Mouse (Mus musculus) right cerebral cortex, adult 2 months (tissue): ENCODE measurements around the gene Edf1.
"Not testable (repeated sequence)": the region's sequence is repeated elsewhere in the genome, so short reads cannot be mapped to it uniquely, and the experiment has no call there.

ENCODE experiments used
- DNase-seq, 2 experiments: peaks; one replicate each; pipeline ENCODE4 v3.0.0; 2021 to 2022; ENCODE audit warnings: low spot score in 2 of 2

The Edf1 gene

DNA sequence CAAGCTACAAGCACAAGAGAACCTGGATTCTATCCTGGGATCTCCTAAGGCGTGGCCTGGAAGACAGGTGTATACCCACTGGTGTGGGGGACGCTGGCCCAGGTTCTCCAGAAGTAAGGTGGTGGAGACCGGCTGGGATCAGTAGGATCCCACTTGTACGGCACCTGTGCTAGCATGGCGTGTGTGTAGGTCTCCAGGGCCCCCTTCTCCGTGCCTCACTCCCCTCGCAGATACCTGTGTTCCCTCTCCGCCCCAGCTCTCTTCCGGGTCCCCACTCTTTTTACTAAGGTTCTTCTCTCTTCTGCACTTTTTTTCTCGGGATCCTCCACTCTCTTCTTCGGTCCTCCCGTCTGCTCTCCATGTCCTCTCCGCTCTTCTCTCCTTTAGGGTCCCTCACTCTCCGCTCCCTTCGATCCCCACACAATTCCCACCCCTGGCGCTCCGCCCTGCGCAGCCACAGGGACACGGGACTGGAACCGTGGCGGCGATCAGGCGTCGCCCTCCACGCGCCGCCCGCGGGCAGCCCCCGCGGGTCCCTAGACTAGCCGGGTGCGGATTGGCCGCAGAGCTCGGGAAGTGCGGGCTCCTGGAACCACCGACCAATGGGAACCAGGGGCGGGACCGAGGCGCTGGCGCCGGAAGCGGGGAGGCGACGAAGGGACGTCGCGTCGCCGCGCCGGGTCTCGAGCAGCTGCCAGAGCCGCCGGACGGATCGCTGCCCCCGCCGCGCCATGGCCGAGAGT, at the start of gene Edf1:
Gene Edf1, plus strand, starts transcription at position 627 of the 743 bp plus-strand sequence.
- DNase-seq, result peak; percentile 95 to 96

DNA sequence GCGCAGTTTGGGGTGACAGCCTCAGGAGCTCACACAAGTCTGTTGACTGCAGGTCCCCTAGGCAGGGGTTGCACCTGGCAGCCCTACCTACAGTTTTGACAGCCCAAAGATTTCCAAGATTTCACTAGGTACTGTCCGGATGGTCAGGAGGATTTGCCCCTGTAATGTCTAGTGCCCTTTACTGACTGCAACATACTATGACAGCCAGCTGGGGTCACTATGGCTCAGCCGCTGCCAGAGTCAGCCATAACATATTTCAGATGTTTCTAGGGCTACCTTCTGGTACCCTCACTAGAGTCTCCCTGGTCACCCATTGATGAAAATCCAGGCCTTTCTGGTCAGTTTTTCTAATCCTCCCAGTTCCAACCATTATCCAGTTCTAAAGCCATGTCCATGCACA, 47.7 kb upstream of the Edf1 start:
- no peak for DNase-seq

GRCm38 (mm10) chr2:25526510-25527302, 30.9 kb upstream of the Edf1 start:
- no peak for DNase-seq

DNA sequence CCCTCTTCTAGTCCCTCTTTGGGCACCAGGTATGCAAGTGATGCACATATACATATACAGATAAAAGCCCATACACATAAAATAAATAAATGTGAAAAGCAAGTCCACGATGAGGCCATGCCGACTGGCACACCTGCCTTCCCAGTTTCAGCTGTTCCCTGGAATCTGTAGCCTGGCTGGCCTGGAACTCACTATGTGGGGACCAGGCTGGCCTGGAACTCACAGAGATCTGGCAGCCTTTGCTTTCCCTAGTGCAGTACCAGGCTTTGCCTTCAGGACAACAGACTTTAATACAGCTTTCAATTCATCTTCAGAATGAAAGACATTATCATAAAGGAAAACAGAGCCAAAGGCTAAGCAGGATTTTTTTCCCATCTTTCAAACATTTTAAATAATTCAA, 23.9 kb upstream of the Edf1 start:
- no peak for DNase-seq

GRCm38 (mm10) chr2:25534178-25534865, 23.3 kb upstream of the Edf1 start:
- DNase-seq, result peak in 1 of 2 experiments; percentile 35

GRCm38 (mm10) chr2:25534866-25535182, 22.8 kb upstream of the Edf1 start:
- DNase-seq, result no peak

DNA sequence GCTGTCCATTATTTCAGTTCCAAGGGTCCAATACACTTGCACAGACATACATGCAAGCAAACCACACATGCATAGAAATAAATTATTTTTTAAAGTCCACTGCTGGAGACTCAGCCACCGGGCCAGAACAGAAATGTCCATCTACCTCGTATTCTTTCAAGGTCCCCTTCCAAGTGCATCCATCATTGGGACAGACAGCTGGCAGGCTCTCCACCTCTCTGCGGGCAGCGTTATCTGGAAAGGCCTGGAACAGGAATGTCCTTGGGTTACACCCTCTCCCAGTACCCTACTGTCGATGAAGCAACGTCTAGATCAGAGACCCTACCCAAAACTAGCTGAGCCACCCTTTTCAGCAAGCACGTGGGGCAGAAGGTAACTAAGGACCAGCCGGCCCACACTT, 21.1 kb upstream of the Edf1 start:
- DNase-seq, result no peak

DNA sequence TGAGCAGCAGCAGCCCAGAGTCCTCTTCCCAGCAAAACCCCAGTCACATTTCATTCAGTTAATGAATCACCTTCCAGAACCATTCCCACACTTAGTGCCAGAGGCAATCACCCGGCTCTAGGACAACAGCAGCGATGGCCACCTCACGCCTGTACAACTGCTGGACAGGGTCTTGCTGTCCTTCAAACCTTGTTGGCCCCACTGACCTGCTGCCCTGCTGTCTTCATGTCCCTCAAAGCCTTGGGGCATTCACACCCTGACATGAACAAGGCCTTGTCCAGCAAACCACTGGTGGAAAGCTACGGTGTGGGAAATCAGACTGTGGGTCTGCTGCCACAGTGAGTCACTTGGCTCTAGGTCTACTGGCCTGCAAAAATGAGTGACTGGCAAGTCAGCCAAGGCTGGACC, 17.1 kb upstream of the Edf1 start:
- DNase-seq, result no peak

- DNase-seq, result no peak
Measured at GRCm38 (mm10) chr2:25541644-25542367, 15.8 kb upstream of the Edf1 start.

- peak in 1 of 2 experiments; percentile 33 for DNase-seq
Measured at GRCm38 (mm10) chr2:25545996-25546810, 11.4 kb upstream of the Edf1 start.

DNA sequence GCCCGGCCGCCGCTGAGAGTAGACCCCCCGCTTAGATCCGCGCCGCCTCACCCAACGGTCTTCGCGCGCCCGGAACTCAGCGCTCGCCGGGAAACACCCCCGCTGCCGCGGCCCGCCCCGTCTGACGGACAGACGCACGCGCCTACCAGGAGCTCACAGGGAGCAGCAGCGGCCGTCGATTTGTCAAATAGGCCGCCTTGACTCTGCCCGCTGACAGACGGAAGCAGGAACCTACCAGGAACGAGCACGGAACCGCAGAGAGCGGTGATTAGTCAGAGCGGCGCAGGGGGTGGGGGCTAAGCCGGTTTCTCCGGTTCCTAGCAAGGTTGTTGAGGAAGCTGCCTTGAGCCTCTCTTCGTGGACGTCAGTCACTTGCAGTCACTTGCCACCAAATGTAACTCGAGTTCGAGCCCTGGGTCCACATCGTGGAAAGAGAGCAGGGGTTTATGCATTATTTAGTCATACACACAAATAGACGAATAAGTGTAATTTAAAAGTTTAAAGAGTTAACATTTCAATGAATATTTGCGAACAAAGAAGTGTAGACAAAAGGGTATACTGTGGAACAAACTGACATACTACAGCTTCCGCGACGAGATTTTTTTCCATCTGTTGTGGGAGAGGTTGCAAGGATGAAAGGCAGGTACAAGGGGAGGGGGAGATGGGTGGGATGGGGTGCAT, 10.7 kb upstream of the Edf1 start, which contains the start of gene Traf2:
Gene Traf2, minus strand, starts transcription at position 130 of the 681 bp plus-strand sequence.
- DNase-seq, result peak; percentile 99 to 100

DNA sequence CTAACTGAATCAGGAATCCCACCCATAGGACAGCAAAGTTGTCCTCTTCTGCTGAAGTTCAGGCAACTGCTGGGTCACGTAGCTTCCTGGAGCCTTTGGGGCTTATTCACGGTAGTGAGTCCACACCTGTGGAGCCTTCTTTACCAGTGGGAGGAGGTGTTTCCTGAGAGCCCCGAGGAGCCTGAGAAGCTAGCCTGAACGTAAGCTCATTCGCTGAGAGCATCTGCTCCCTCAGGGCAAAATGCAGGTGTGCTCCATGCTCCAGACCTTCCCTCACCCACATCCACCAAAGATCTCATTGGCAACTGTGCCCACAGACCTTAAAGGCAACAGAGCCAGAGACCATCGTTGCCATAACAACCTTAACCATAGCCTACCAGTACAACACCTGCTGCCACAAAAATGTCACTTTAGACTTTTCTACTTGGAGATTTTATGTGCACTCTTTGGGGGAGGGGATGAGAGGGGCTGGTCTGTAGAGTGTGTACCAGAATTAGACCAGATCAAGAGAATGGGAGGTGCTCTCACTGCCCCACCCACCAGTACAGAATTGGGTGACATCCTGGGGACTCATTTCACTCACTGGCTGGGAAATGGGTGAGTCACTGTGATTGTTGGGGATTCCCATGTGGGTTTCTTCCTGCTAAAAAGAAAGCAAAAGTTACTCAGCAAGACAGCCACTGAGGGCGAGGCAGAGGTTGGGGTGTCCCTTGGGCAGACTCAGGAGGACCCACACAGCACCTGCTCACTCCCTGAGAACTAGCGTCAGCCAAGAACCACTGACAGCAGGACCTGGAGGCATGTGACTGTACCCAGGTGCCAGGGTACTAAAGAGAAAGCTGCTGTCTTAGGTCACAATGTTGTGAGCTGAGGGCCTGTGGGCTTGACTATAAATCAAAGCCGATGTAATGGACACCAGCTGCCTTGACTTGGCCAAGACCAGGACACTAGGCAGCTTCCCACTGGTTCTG, 8.3 kb upstream of the Edf1 start:
- no peak for DNase-seq

- peak; percentile 41 to 45 for DNase-seq
Measured at GRCm38 (mm10) chr2:25551186-25551585, 6.5 kb upstream of the Edf1 start.

DNA sequence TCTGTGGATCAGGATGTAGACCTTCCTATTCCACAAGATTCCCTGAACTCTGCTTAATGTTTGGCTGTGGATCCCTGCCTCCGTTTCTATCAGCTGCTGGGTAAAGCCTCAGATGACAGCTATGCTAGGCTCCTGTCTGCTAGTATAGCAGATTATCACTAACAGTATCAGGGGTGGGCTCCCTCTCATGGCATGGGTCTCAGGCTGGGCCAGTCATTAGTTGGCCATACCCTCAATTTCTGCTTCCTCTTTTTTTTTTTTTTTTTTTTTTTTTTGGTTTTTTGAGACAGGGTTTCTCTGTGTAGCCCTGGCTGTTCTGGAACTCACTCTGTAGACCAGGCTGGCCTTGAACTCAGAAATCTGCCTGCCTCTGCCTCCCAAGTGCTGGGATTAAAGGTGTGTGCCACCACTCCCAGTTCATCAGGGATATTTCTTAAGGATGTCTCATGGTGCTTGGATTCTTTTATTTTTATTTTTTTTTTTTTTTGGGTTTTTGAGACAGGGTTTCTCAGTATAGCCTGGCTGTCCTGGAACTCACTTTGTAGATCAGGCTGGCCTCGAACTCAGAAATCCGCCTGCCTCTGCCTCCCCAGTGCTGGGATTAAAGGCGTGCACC, 4.4 kb upstream of the Edf1 start:
- not testable (repeated sequence) for DNase-seq

DNA sequence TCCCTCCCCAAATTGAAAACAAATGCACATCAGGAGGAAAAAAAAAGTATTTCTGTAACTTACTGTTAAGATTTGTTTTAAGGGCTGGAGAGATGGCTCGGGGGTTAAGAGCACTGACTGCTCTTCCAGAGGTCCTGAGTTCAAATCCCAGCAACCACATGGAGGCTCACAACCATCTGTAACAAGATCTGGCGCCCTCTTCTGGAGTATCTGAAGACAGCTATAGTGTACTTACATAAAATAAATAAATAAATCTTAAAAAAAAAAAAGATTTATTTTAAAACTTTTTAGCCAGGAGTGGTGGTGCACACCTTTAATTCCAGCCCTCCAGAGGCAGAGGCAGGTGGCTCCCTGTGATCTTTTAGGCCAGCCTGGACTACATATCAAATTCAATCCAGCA, 2.2 kb upstream of the Edf1 start:
- not testable (repeated sequence) for DNase-seq

DNA sequence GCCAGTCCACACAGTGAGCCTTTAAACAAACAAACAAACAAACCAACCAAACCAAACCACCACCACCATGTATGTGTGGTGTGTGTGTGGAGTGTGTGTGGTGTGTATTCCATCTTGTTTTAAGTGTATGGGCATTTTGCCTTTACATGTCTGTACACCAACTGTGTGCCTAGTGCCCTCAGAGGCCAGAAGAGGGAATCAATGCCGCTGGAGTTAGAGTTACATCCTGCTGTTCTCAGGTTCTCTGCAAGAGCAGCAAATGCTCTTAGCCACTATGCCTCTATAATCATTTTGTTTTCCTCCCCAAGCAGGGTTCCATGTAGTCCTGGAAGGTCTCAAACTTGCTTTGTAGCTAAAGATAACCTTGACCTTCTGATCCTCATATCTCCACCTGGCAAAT, 1.4 kb upstream of the Edf1 start:
- no peak for DNase-seq

DNA sequence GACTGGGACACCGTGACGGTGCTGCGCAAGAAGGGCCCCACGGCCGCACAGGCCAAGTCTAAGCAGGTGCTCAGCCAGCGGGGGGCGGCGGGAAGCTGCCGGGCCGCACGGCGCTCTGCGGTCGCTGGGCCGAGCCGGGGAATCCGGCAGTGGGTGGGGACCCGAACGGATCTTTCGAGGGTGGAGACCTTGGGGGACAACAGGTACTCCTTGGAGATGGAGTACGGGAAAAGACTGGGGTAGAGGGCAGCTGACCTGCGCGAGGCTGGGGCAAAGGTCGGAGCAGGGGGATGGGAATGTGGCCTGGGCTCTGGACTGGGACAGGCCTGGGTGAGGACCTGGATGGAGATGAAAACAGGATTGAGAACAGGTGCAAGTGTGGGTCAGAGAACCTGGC, 315 bp downstream of the Edf1 start:
- no peak for DNase-seq

GRCm38 (mm10) chr2:25558774-25559173, 1.1 kb downstream of the Edf1 start:
- DNase-seq, result no peak

- DNase-seq, result no peak
Measured at GRCm38 (mm10) chr2:25560551-25560950, 2.9 kb downstream of the Edf1 start.
